Mouse (Mus musculus): ENCODE data around the gene Asphd2.

- TF ChIP-seq CTCF (IDR thresholded peaks at IDR 0.05; ENCODE audit: low read depth, low read length) (no peak), POLR2A (IDR thresholded peaks at IDR 0.05; ENCODE audit: insufficient read depth, low read length) (no peak)
Measured at GRCm38 (mm10) chr5:112355910-112356309, 38.8 kb downstream of the Asphd2 start, which contains the start of gene Gm6583.
